Mouse (Mus musculus) urinary bladder, postnatal 14 days (tissue): ENCODE data around the gene Pak7.

Source experiments
- DNase-seq: peaks from one replicate; pipeline ENCODE4 v3.0.0; 2021; ENCODE audit warnings: low spot score

Pak7 gene

DNA sequence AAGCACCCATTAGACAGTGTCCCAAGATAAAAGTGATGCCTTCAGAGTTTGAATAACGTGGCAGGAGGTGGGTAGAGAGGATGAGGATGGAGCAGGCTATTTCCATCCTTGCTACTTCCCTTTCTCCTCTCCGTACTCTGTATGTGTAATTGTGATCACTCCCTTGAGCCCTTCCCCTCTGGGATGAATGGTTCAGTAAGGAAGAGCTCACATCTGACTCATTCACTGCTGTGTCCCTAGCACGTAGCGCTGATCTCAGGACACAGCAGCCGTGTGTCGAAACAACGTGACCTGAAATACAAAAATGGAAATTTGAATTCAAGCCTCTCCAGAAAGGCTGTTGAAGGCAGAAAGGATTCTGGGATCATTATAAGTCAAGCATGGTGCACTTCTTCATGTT lies 237.0 kb downstream of the Pak7 start:
- DNase-seq: no peak

DNA sequence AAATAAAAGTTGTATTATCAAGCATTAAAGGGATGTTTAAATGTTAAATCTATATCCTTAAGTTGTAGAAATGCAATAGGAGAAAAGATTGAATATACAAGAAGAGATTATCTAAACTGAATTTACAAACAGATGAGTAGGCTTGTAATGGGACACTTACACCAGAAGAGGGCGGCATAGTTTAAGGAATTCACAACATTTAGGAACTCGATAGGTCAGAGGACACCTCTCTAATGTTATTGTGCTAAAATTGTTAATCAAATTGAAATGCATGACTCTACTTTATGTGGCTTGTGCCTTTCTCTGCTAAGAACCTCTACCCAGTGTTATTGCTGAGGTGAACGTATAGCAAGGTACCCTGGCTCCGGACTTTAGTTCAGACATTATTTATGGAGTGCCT lies 238.2 kb downstream of the Pak7 start:
- DNase-seq: no peak

DNA sequence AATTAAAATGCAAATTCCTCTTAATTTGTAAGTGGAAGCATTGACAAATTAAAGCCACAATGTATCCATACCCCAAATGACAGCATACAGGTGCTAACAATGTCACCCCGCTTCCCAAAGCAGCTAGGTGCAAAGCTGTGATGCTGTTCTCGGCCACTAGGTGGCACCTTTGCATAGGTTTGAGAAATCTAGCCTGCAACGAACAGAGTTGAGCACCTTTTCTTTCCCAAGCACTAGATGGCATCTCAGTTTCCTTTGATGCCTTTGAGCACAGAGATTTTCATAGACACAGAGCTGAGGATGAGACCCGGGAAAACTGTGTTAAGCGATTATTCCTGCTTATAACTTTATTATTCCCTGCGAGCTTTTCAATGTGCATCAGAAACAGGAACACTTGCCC lies 238.8 kb downstream of the Pak7 start:
- peak; percentile 71 for DNase-seq

DNA sequence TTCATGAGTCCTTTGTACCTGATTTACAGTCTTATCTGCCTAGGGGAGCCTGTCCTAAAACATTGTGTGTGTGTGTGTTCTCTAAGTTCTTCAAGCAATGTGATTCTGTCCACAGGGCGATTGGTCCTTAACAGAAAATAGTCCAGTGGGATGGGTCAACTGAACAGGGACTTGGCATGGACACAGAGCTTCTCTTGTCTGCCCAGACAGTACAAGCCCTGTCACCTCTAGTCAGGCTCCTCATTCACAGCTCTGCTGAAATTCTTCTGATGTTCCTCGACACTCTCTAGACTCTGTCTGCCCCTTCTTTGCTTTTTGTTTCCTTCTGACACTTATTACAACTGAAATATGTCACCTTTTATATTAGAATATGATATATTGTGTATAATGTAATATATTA lies 247.0 kb downstream of the Pak7 start:
- no peak for DNase-seq

DNA sequence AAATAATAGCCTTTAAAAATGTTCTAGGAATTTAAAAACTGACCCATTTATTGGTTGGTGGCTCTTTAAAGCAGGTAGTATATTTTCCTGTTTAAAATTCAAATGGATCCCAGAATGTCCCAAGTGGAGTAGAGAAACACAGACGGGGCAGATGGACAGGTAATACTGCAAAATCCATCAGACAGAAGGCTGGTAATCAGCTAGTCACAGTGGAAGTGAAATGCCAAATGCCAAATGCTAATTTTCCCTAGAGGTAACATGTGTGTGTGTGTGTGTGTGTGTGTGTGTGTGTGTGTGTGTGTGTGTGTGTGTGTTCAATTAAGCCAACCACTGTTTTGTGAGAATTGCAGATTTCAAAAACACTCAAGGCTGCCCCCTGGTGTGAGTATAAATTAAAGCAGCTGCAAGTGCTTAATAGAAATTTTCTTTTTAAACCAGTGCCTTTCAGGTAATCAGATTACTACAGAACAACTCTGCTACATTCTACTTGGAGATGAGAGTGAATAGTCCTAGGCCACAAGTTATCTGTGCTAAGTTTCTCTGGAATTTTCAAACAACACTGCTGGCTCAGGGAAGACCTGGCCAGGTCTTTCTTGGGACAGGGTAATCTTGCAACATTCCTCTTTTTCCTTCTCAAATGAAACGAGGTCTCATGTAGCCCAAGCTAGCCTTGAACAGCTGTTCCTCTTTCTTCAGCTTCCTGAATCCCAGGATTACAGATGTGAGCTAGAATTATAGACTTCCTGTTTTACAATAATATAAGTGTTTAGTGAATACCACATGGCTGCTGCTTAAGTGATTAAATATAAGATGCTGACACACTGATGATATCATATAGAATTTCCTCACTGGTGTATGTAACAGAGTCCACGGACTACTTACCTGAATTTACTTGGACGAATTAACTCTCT lies 248.4 kb downstream of the Pak7 start:
- DNase-seq: peak; percentile 8

DNA sequence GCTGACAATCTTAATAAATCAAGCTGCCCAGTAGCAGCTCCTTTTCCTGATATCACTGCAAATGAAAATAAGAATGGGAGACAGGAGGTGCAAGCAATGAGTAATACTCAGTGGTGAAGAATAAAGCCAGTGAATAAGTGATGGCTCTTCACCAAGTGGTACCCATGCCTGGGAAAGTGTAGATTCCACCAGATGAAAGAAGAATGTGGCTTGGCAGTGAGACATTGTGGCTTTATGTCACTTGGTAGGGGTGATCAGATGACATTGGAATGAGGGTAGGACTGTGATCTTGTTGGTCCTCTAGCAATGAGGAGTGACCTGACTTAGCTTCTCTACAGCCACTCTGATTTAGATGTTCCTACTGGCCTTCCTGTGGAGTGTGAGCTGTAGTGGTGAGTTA lies 249.3 kb downstream of the Pak7 start:
- DNase-seq: no peak

DNA sequence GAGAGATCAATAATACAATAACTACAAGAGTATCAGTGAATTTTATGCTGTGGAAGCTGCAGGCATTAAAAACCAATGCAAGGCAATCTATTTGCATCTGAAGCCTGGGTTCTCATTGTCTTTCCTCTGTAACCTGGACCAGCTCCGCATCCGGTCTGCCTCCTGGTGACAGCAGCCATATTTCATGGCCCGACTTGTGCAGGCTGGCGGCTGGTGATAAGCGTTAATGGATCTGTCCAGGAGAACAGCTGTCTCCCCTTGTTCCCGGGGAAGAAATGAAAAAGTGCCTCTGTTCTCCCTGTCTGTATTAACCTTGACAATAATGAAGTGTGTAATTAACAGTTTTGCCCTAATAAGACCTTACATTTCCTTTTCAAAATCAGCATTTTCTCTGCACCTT lies 265.9 kb downstream of the Pak7 start:
- no peak for DNase-seq

DNA sequence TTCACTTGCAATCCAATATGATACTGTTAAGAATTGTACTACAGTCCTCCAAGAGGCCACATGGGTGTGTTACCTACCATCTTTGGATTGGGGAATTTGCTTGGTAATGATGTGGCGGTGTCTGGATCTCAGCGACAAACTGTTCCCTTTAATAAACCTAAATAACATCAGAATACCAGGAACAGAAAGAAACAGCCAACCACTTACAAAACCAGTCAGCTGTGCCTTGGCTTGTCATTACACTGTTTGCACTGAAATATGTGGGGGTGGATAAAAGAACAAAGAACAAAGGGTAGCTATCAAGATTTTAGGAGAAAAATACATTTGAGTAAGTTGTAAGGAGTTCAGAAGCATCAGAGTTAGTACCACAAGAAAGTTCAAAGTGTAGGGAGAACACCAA lies 269.8 kb downstream of the Pak7 start:
- DNase-seq: no peak

DNA sequence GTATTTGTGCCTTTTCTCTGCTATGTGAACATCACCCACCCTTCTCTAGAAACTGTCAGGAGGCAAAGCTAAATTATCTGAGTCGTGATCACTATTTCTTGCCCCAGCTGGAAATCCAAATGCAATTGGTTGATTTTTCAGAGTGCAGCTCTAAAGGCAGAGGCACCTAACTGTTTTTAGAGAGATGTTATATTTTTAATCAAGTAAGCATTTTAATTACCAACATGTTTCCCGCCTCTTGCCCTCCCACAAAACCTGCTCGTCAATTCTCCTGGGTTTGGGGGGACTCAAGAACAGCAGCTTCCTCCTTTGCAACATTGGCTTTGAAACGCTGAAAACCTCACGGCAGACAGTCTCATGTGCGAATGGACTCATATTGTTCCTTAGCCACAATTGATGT lies 274.4 kb downstream of the Pak7 start:
- no peak for DNase-seq

DNA sequence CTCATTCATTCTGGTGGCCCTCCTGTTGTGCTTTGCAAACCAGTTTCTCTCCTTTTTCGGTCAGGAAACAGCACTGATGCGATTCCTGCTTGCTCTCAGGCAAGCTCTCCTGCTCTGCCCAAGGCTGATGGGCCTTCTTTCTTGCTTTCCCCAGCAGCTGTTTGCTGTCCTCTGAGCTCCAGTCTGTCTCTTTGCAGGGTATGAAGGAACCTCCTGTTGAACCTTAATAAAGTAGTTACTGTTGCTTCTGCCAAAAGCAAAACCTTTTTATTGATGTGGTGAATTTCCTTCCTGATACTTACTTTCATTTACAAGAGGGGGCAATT lies 278.8 kb downstream of the Pak7 start:
- DNase-seq: no peak

DNA sequence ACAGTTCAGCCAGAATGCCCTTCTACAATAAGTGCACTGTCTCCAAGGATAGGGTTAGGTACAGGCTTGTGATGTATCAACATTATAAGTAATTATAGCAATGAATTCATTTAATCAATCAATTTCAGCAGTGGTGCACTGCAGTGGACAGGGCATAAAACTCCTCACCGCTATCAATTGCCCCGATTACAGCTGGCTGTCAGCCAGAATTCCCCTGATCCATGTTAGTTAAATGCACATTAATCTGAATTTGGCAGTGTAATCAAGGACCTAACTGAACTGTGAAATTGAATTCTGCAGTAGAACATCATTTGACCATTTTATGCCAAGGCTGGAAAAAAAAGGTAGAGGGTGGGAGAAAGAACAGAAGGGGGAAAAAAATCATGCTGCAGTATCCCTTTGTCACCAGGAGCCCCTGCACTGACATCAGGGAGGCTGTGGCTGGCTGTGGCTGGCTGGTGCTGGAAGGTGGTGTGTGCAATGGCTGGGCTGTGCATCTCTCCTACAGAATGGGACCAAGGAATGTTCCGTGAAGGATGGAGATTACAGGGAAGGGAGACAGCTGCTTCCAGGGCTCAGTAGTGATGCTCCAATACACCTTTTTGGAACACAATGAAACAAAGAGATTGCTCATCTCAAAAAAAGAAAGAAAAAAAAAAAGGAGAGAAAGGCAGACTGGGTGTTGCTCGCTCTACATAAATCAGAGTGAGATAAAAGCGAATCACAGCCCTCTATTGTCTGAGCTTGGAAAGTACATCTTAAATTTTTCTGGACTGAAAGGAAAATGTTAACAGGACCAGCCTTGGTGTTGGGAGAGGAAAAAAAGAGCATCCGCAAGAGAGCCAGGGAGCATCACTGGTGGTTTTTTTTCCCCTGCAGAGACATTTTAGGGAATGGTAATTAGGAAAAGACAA lies 279.4 kb downstream of the Pak7 start:
- DNase-seq: no peak

DNA sequence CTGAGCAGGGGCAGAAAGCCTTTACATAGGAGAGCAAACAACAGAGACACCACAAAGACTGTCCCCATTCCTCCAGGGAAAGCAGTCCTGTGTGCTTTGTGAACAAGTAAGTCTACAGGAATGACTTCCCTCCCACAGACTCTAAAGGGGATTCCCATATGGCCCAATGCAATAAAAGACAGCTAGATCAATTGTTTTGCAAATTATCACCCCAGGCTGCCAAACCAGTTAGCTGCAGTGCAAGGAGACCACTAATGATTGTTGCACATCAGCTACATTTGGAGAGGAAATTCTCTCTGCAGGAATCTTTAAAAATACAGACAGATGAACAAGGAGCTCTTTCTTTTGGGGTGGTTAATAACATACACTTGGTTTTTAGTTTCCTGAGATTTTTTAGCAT lies 280.2 kb downstream of the Pak7 start:
- no peak for DNase-seq

DNA sequence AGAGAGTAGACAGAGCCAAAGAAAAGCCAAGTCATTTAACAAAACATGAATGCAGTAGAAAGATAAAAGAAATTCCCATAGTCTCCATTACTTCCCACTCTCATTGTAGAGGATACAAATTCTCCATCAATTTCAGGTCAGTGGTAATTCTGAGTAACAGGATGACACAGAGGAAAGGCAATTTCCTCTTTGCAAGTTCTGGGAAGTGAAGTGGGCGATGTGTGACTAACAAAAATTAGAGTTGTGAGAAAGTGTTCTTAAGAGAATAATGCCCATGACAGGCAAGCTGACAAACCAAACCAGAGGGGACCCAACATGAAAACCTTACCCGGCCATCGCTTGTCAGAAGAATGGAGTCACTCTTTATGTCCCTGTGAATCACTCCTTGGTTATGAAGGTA lies 290.6 kb downstream of the Pak7 start:
- no peak for DNase-seq

DNA sequence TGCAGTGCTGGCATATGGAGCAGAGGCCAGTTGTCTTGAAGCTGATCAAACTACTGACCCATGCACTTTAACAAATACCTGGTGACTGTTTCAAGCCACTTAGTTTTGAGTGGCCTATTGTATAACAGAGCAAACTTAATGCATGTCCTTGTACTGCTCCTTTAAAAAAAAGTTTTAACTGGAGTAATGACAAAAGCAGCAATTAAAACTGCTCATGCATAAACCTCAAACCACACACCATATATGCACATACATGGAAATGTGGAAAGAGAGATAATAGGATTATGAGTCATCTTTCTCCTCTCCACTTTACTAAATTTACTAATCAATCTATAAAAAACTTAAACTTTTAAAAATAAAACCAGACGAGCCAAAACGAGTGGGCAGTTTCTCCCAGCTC lies 291.8 kb downstream of the Pak7 start:
- DNase-seq: no peak

DNA sequence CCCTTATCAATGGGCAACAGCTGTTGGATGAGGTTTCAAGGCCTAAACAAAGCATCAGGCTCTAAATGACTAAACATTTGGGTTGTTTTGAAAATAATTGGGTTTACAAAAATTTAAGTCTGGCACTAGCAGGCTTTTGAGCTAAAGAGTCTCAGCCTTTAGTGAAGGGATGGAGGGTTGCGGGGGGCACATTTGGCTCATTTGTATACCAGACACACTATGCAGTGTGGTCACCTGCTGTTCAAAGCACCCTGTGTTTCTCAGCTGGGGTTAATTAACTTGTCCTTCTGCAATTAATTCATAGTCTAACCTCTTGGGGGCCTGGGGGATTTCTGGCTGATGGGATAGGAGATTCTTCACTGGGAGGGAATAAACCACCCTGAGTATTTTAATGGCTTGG lies 323.4 kb downstream of the Pak7 start:
- no peak for DNase-seq

DNA sequence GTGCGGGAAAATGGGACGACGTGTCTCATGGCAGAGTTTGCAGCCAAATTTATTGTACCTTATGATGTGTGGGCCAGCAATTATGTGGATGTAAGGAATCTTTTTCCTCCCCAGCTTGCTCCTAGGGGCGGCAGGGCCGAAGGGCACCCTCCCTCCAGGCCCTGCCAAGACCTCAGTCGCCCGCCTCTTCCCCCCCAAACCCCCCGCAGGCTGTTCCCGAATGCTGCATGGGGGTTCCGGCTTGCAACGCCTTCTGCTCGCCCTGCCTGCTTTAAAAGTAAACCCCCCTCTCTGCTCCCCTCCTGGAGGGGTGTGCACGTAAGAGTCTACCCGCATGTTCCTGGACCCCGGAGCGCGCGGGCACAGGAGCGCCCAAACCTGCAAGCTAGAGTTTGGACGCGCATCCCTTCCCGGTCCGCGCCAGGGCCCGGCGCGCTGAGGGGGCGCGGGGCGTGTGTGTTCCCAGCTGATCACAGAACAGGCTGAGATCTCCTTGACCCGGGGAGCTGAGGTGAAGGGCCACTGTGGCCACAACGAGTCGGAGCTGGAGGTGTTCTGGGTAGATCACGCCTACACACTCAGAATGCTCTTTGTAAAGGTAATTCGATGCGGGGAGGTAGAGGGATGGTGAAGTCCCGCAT lies 328.6 kb downstream of the Pak7 start:
- DNase-seq: no peak

DNA sequence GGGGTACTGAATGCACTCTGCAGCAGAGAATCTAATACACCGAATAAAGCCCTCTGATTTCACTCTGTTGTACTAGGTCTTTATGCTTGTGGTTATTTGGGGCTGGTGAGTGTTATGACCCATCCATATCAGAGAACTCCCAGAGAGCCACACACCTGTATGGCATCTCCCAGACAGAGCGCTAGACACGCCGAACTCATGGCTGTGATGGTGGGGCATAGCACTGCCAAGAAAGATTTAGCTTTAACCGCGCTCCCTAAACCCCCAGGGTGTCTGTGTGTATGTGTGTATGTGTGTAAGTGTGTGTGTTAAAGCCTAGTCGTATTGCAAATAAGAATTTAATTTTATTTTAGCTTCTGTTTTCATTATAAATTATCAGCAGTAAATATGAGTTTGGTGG lies 329.4 kb downstream of the Pak7 start:
- no peak for DNase-seq

DNA sequence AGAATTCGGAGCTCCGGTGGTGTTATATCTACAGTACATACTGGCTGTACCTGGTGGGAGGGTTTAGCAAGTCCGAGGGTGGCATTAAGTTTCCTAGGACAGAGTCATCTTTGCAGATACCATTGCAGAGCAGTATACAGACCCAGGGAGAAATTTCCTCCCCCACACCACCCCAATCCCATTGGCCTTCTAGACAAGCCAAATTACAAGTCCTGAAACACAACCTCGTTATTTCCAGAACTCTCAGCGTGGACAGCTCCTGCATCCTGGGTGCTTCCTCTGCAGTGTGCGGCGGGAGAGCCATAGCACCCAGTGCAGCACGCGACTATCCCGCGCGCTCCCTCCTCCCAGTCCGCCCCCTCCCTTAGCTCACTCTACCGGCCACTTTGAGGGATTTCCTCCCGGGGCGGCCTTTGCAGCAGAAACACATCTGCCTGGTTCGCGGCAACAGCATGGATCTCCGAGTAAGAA lies 329.9 kb downstream of the Pak7 start:
- DNase-seq: no peak

DNA sequence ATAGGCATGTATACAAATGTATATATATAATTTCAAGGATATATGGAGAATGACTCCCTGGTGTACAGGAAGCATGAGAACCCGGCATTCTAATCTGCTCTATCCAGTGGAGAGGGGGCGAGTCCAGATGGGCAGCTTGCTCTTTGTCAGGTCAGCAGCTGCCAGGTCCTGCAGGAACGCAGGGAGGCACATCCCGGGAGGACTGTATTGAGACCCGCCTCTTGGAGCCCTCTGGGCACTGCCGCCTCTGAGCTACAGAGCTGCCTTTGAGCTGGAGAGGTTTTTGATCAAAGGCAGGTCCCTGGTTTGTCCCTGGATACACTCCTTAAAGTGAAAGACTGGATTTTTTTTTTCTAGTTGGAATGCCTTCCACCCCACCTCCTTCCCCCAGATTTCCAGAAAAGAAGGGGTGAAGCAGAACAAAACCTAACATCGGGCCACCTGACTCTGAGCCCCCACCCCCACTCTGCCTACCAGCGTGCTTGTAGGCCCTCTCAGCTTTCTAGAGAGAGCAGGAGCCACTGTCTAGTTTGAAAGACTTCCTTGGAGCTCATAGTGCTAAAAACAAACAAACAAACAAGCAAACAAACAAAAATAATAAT lies 336.0 kb downstream of the Pak7 start, which contains the start of gene Lamp5:
Gene Lamp5, plus strand, starts transcription at position 552 of the 602 bp plus-strand sequence.
- DNase-seq: no peak

DNA sequence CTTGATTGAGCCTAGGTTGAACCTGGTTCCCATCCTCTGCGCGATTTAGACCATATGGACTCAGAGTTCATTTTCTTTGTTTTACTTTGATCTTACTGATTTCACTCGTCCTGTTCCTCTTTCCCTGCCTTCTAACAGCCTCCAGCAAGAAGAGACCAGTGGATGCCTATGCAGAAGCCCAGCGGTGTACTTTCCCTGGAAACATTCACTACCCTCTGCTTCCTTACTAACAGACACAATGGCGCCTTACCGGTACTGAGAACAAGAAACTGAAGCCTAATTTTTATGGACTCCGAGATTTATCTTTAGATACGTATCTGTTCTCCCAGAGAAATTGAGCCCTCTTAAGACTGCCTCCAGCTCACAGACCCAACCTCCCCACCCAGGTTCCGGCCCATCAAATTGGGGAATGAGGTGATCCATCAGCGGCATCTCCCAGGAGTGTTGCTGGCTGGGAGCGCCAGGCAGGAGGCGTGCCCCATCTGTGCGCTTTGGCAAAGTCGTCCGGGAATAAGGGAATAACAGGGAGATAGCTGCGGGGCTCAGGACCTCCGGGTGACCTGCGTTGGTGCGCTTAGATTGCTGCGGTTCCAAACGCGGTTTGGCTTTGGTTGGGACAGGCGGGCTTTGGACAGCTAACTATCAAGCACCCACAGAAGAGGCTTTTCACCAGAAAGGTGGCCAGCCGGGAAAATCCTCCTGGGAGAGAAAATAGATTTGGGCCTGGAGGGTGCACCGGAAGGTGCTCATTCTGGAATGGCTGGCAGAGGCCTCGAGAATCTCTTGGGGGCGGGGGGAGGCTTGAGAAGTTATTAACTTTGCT lies 336.8 kb downstream of the Pak7 start:
- no peak for DNase-seq

DNA sequence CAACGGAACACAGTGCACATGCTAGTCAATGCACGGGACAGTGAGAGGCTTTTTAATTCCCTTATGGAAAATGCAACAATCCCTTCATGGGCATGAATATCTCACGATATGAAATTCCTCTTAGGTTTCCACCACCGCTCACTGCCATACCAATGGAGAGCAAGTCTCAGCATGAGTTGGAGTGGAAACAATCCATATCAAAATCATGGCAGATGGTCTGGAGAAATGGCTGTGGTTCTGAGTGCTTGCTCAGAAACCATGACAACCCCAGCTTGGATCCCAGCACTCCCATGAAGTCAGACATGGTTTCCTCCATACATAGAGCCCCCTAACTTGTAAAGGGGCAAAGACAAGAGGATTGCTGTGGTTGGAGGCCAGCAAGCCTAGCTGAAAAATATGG lies 339.3 kb downstream of the Pak7 start:
- DNase-seq: no peak
